Mouse (Mus musculus): ENCODE data around the gene Ceacam20. TPM values are rescaled to one million over a fixed set of nuclear protein-coding genes. Genes with fewer than 3 reads are reported as not detected.
"Not testable (repeated sequence)": the region's sequence is repeated elsewhere in the genome, so short reads cannot be mapped to it uniquely, and the experiment has no call there.

The Ceacam20 gene
- total RNA-seq, 4 experiments from 2014 or later, result not detected

- DNase-seq (ENCODE audit: low spot score in 2 of 2), result no peak
These were observed 16.3 kb upstream of the Ceacam20 start for GRCm38 (mm10) chr7:19948956-19949355.

- DNase-seq (ENCODE audit: low spot score in 2 of 2), result no peak
These were observed 15.2 kb upstream of the Ceacam20 start for GRCm38 (mm10) chr7:19949996-19950395.

- no peak for DNase-seq (ENCODE audit: low spot score in 2 of 2)
These were observed 14.6 kb upstream of the Ceacam20 start, which contains the start of gene Igsf23 for GRCm38 (mm10) chr7:19950589-19950988. Igsf23 (minus strand) TSS chr7:19950756.

- DNase-seq (ENCODE audit: low spot score in 2 of 2), result no peak
These were observed 12.8 kb upstream of the Ceacam20 start for GRCm38 (mm10) chr7:19952320-19952986.

- DNase-seq (ENCODE audit: low spot score in 2 of 2), result no peak
These were observed 12.2 kb upstream of the Ceacam20 start for GRCm38 (mm10) chr7:19953054-19953453.

GRCm38 (mm10) chr7:19955861-19956260, 9.4 kb upstream of the Ceacam20 start:
- DNase-seq (ENCODE audit: low spot score in 2 of 2), result no peak

- DNase-seq (ENCODE audit: low spot score in 2 of 2), result peak; percentile 78 to 85
These were observed 8.9 kb upstream of the Ceacam20 start for GRCm38 (mm10) chr7:19956341-19956781.

- DNase-seq (ENCODE audit: low spot score in 2 of 2), result no peak
These were observed 2.8 kb upstream of the Ceacam20 start for GRCm38 (mm10) chr7:19962423-19962822.

GRCm38 (mm10) chr7:19969106-19969505, 3.9 kb downstream of the Ceacam20 start:
- DNase-seq (ENCODE audit: low spot score in 2 of 2), result no peak

GRCm38 (mm10) chr7:19969541-19970090, 4.4 kb downstream of the Ceacam20 start:
- no peak for DNase-seq (ENCODE audit: low spot score in 2 of 2)

- DNase-seq (ENCODE audit: low spot score in 2 of 2), result no peak
These were observed 5.0 kb downstream of the Ceacam20 start for GRCm38 (mm10) chr7:19970196-19970595.

GRCm38 (mm10) chr7:19971516-19971915, 6.3 kb downstream of the Ceacam20 start:
- no peak for DNase-seq (ENCODE audit: low spot score in 2 of 2)

- DNase-seq (ENCODE audit: low spot score in 2 of 2), result not testable (repeated sequence)
These were observed 26.0 kb downstream of the Ceacam20 start, which contains the start of gene Nlrp9b for GRCm38 (mm10) chr7:19991165-19991564. Nlrp9b (plus strand) TSS chr7:19991465.

- DNase-seq (ENCODE audit: low spot score in 2 of 2), result not testable (repeated sequence)
These were observed 31.5 kb downstream of the Ceacam20 start for GRCm38 (mm10) chr7:19996721-19997120.

GRCm38 (mm10) chr7:20009987-20010386, 44.8 kb downstream of the Ceacam20 start:
- DNase-seq (ENCODE audit: low spot score in 2 of 2), result no peak

Other genes with a start within 250 kb of the Ceacam20 start
- gene Tomm40, start 250.0 kb upstream of the Ceacam20 start, total RNA-seq (2022), result 10 to 100 TPM; 44.3 to 48.3 (median 46.0) TPM
- 1 to 10 TPM; 1.0 to 1.8 (median 1.5) TPM for gene Nectin2, start 214.9 kb upstream of the Ceacam20 start, total RNA-seq (2022)
- gene Bcam, start 194.4 kb upstream of the Ceacam20 start, total RNA-seq (2022), result 10 to 100 TPM; 16.7 to 24.4 (median 18.0) TPM
- gene Cblc, start 168.6 kb upstream of the Ceacam20 start, total RNA-seq (2022), result not detected
- under 1 TPM; 0.58 to 0.62 (median 0.61) TPM for gene Bcl3, start 142.6 kb upstream of the Ceacam20 start, total RNA-seq (2022)
- gene Gm19345, start 113.4 kb upstream of the Ceacam20 start, total RNA-seq (2022), result not detected
- not detected for gene Ceacam16, start 104.1 kb upstream of the Ceacam20 start, total RNA-seq (2022)
- gene Ceacam19, start 77.4 kb upstream of the Ceacam20 start, total RNA-seq (2022), result not detected
- gene Pvr, start 44.3 kb upstream of the Ceacam20 start, total RNA-seq (2022), result 1 to 10 TPM; 4.3 to 6.7 (median 4.9) TPM
- gene Igsf23, start 14.7 kb upstream of the Ceacam20 start, total RNA-seq (2022), result not detected
- gene Nlrp9b, start 26.1 kb downstream of the Ceacam20 start, total RNA-seq (2022), result not detected
- not detected for gene Vmn1r91, start 134.3 kb downstream of the Ceacam20 start, total RNA-seq (2022)
- gene Gm16442, start 157.2 kb downstream of the Ceacam20 start, total RNA-seq (2022), result not detected
- not detected for gene Vmn1r93, start 173.7 kb downstream of the Ceacam20 start, total RNA-seq (2022)
- not detected for gene Vmn1r94, start 203.0 kb downstream of the Ceacam20 start, total RNA-seq (2022)
- gene Vmn1r95, start 228.3 kb downstream of the Ceacam20 start, total RNA-seq (2022), result not detected
- gene Gm6164, start 240.2 kb downstream of the Ceacam20 start, total RNA-seq (2022), result not detected